Mouse (Mus musculus): ENCODE measurements around the gene Cntn4.

DNA sequence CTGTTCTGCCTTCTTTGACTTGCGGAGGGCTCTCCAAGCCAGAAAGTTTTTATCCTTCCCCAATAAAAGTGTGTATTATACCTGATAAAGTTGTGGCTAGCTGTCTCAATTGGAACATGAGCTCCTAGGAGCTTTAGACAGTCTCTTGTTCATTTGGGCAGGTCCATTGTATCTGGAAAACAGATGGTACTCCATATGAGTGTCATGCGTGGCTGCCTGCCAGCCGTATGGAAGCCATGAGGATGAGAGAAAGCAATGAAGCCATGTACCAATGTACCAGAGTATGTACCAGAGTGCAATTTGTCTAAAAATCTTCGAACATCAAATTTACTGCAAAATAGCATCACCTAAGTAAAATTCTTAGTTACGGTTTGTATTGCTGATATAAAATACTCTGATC is 500.1 kb downstream of the Cntn4 start:
- TF ChIP-seq CTCF (IDR thresholded peaks at IDR 0.05; ENCODE audit: borderline replicate concordance, insufficient read depth, low read depth, low read length), result no peak
- TF ChIP-seq POLR2A (IDR thresholded peaks at IDR 0.05; ENCODE audit: borderline replicate concordance, insufficient read depth, low read length), result no peak

Measured in cerebellum, adult 2 months (tissue).